Mouse (Mus musculus): ENCODE measurements around the gene Mrpl45. TPM values are rescaled to one million over a fixed set of nuclear protein-coding genes. Genes with fewer than 3 reads are reported as not detected.
"Not testable (repeated sequence)": the region's sequence is repeated elsewhere in the genome, so short reads cannot be mapped to it uniquely, and the experiment has no call there.

Mrpl45 gene
- polyA plus RNA-seq, 1 experiment from 2014 or later = 56.5 TPM

GRCm38 (mm10) chr11:97309911-97310571 is 5.5 kb upstream of the Mrpl45 start:
- H3K4me1 ChIP-seq (ENCODE audit: insufficient read depth, low read length) = peaks cover 22% of the 10 kb centered on the region
- peak overlapping the region; percentile 38 for H3K4me3 ChIP-seq (ENCODE audit: low read length)
- H3K27me3 ChIP-seq (ENCODE audit: insufficient read depth, low read length) = no peaks in the 10 kb centered on the region
- no peaks in the 10 kb centered on the region for H3K9me3 ChIP-seq (ENCODE audit: low read length)
- WGBS = under 1% methylated on average over 25 of the region's 25 CpGs
- ATAC-seq (ENCODE audit: low FRiP score, low TSS enrichment) = peak; percentile 90
- H3K4me2 ChIP-seq (replicated peaks; ENCODE audit: low read depth, low read length) = peak overlapping the region; percentile 56
- no peak overlapping the region for H3K27ac ChIP-seq (ENCODE audit: low read length)
- H3K36me3 ChIP-seq (ENCODE audit: insufficient read depth, low read length) = no peaks in the 10 kb centered on the region
- peak overlapping the region; percentile 48 for H3K9ac ChIP-seq (replicated peaks; ENCODE audit: low read length)

- Histone ChIP-seq H3K9ac (replicated peaks; ENCODE audit: low read length) (peak overlapping the region; percentile 68), H3K9me3 (ENCODE audit: low read length) (no peaks in the 10 kb centered on the region), H3K4me1 (ENCODE audit: insufficient read depth, low read length) (peaks cover 24% of the 10 kb centered on the region), H3K27me3 (ENCODE audit: insufficient read depth, low read length) (no peaks in the 10 kb centered on the region), H3K4me2 (replicated peaks; ENCODE audit: low read depth, low read length) (peak overlapping the region; percentile 56), H3K36me3 (ENCODE audit: insufficient read depth, low read length) (no peaks in the 10 kb centered on the region), H3K4me3 (ENCODE audit: low read length) (peak overlapping the region; percentile 38), H3K27ac (ENCODE audit: low read length) (peak overlapping the region; percentile 65; the same call in 1 of the 2 replicates)
- no peak for ATAC-seq (ENCODE audit: low FRiP score, low TSS enrichment)
- 4% methylated on average over 18 of the region's 18 CpGs for WGBS
Measured at GRCm38 (mm10) chr11:97310895-97311631, 4.5 kb upstream of the Mrpl45 start.

- H3K4me3 ChIP-seq (ENCODE audit: low read length); H3K9me3 ChIP-seq (ENCODE audit: low read length); ATAC-seq (ENCODE audit: low FRiP score, low TSS enrichment); H3K36me3 ChIP-seq (ENCODE audit: insufficient read depth, low read length); H3K27ac ChIP-seq (ENCODE audit: low read length); H3K4me2 ChIP-seq (replicated peaks; ENCODE audit: low read depth, low read length); H3K9ac ChIP-seq (replicated peaks; ENCODE audit: low read length); H3K27me3 ChIP-seq (ENCODE audit: insufficient read depth, low read length): not testable (repeated sequence)
- peaks cover 32% of the 10 kb centered on the region for H3K4me1 ChIP-seq (ENCODE audit: insufficient read depth, low read length)
- 76% methylated on average over 1 of the region's 1 CpGs for WGBS
Measured at GRCm38 (mm10) chr11:97312871-97313270, 2.6 kb upstream of the Mrpl45 start.

GRCm38 (mm10) chr11:97314110-97314509 is 1.4 kb upstream of the Mrpl45 start:
- no peak overlapping the region for H3K4me3 ChIP-seq (ENCODE audit: low read length)
- no peak overlapping the region for H3K9ac ChIP-seq (replicated peaks; ENCODE audit: low read length)
- WGBS = 81% methylated on average over 3 of the region's 3 CpGs
- no peaks in the 10 kb centered on the region for H3K9me3 ChIP-seq (ENCODE audit: low read length)
- peaks cover 32% of the 10 kb centered on the region for H3K4me1 ChIP-seq (ENCODE audit: insufficient read depth, low read length)
- ATAC-seq (ENCODE audit: low FRiP score, low TSS enrichment) = no peak
- no peaks in the 10 kb centered on the region for H3K36me3 ChIP-seq (ENCODE audit: insufficient read depth, low read length)
- no peak overlapping the region for H3K4me2 ChIP-seq (replicated peaks; ENCODE audit: low read depth, low read length)
- H3K27ac ChIP-seq (ENCODE audit: low read length) = no peak overlapping the region
- H3K27me3 ChIP-seq (ENCODE audit: insufficient read depth, low read length) = no peaks in the 10 kb centered on the region

GRCm38 (mm10) chr11:97314751-97315503 is 589 bp upstream of the Mrpl45 start:
- no peak for ATAC-seq (ENCODE audit: low FRiP score, low TSS enrichment)
- Histone ChIP-seq H3K27me3 (ENCODE audit: insufficient read depth, low read length) (no peaks in the 10 kb centered on the region), H3K36me3 (ENCODE audit: insufficient read depth, low read length) (no peaks in the 10 kb centered on the region), H3K4me3 (ENCODE audit: low read length) (peak overlapping the region; percentile 71), H3K4me2 (replicated peaks; ENCODE audit: low read depth, low read length) (peak overlapping the region; percentile 42), H3K9ac (replicated peaks; ENCODE audit: low read length) (no peak overlapping the region; the same call in 1 of the 2 replicates), H3K27ac (ENCODE audit: low read length) (0 out of 2 replicates have a peak overlapping the region, but pooled peaks have one; percentile 57), H3K4me1 (ENCODE audit: insufficient read depth, low read length) (peaks cover 26% of the 10 kb centered on the region), H3K9me3 (ENCODE audit: low read length) (no peaks in the 10 kb centered on the region)
- 45% methylated on average over 8 of the region's 8 CpGs for whole genome bisulfite sequencing

GRCm38 (mm10) chr11:97321197-97321596 is 5.7 kb downstream of the Mrpl45 start:
- Histone ChIP-seq H3K4me2 (replicated peaks; ENCODE audit: low read depth, low read length) (no peak overlapping the region), H3K9me3 (ENCODE audit: low read length) (no peaks in the 10 kb centered on the region), H3K36me3 (ENCODE audit: insufficient read depth, low read length) (peaks cover 29% of the 10 kb centered on the region), H3K9ac (replicated peaks; ENCODE audit: low read length) (no peak overlapping the region), H3K27ac (ENCODE audit: low read length) (no peak overlapping the region), H3K4me3 (ENCODE audit: low read length) (no peak overlapping the region), H3K27me3 (ENCODE audit: insufficient read depth, low read length) (no peaks in the 10 kb centered on the region), H3K4me1 (ENCODE audit: insufficient read depth, low read length) (peaks cover 8% of the 10 kb centered on the region)
- no peak for ATAC-seq (ENCODE audit: low FRiP score, low TSS enrichment)
- 92% methylated on average over 8 of the region's 8 CpGs for WGBS

GRCm38 (mm10) chr11:97321894-97322600 is 6.5 kb downstream of the Mrpl45 start:
- H3K4me3 ChIP-seq (ENCODE audit: low read length); H3K4me1 ChIP-seq (ENCODE audit: insufficient read depth, low read length); H3K9ac ChIP-seq (replicated peaks; ENCODE audit: low read length); H3K4me2 ChIP-seq (replicated peaks; ENCODE audit: low read depth, low read length); H3K27me3 ChIP-seq (ENCODE audit: insufficient read depth, low read length); ATAC-seq (ENCODE audit: low FRiP score, low TSS enrichment); H3K27ac ChIP-seq (ENCODE audit: low read length); H3K9me3 ChIP-seq (ENCODE audit: low read length): not testable (repeated sequence)
- WGBS = 84% methylated on average over 8 of the region's 8 CpGs
- H3K36me3 ChIP-seq (ENCODE audit: insufficient read depth, low read length) = peaks cover 38% of the 10 kb centered on the region

GRCm38 (mm10) chr11:97325224-97325623 is 9.7 kb downstream of the Mrpl45 start:
- peaks cover 57% of the 10 kb centered on the region for H3K36me3 ChIP-seq (ENCODE audit: insufficient read depth, low read length)
- no peaks in the 10 kb centered on the region for H3K9me3 ChIP-seq (ENCODE audit: low read length)
- 64% methylated on average over 1 of the region's 1 CpGs for WGBS
- H3K27ac ChIP-seq (ENCODE audit: low read length) = no peak overlapping the region
- no peak overlapping the region for H3K4me2 ChIP-seq (replicated peaks; ENCODE audit: low read depth, low read length)
- no peak overlapping the region for H3K4me3 ChIP-seq (ENCODE audit: low read length)
- H3K9ac ChIP-seq (replicated peaks; ENCODE audit: low read length) = no peak overlapping the region
- ATAC-seq (ENCODE audit: low FRiP score, low TSS enrichment) = no peak
- H3K27me3 ChIP-seq (ENCODE audit: insufficient read depth, low read length) = no peaks in the 10 kb centered on the region
- no peaks in the 10 kb centered on the region for H3K4me1 ChIP-seq (ENCODE audit: insufficient read depth, low read length)

- no peak overlapping the region for H3K9ac ChIP-seq (replicated peaks; ENCODE audit: low read length)
- H3K9me3 ChIP-seq (ENCODE audit: low read length) = no peaks in the 10 kb centered on the region
- no peaks in the 10 kb centered on the region for H3K4me1 ChIP-seq (ENCODE audit: insufficient read depth, low read length)
- H3K4me2 ChIP-seq (replicated peaks; ENCODE audit: low read depth, low read length) = no peak overlapping the region
- WGBS = 26% methylated on average over 9 of the region's 9 CpGs
- no peak overlapping the region for H3K4me3 ChIP-seq (ENCODE audit: low read length)
- H3K27me3 ChIP-seq (ENCODE audit: insufficient read depth, low read length) = no peaks in the 10 kb centered on the region
- no peak overlapping the region for H3K27ac ChIP-seq (ENCODE audit: low read length)
- H3K36me3 ChIP-seq (ENCODE audit: insufficient read depth, low read length) = peaks cover 47% of the 10 kb centered on the region
- ATAC-seq (ENCODE audit: low FRiP score, low TSS enrichment) = no peak
Measured at GRCm38 (mm10) chr11:97328148-97328547, 12.6 kb downstream of the Mrpl45 start.
